ENCODE assay signal across 8 mouse cellular contexts in the genomic region with DNA sequence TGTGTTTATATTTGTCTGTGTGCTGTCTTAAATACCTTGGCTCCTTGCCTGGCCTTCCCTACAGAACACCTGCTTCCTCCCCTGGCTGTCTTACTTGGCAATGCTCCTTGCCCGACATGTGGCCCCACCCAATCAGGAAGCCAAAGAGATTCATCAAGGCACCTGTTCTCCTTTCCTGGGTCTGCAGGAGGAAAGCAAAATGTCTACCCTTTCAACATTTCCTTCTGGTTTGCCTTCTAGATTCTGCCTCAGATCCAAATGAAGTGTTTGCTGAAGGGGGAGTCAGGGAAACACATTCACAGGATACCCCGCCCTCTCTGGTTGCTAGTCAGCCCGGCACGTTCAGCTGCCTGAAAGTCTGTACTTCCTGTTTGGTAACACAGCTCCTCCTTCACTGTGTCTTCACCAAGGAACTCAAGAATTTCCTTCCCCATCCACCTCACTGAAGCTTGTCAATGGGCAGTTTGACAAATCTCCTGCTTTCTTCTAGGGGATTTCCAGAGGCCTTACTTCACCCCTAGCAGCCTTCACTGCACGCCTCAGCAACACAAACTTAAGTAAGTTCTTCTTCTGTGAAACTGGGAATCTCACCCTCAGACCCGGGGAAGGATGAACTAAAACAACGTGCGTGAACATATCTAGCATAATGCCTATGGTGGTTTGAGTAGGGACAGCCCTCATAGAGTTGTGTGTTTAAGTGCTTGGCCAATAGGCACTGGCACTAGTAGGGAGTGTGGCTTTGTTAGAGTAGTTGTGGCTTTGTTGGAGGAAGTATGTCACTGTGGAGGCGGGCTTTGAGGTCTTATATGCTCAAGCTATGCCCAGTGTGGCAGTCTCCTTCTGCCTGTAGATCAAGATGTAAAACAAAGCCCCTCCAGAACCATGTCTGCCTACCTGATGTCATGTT. TPM values are rescaled to one million over a fixed set of nuclear protein-coding genes. Genes with fewer than 3 reads are reported as not detected.
A peak's percentile ranks its signal among the peaks of the same experiment; 100 is the strongest.
DNase-seq lines count a peak whose midpoint lies in the region; ATAC-seq lines count a peak whose summit lies in the region.

No protein-coding gene starts in this region.

- 72% methylated on average over 9 of the region's 9 CpGs for WGBS in embryonic facial prominence, embryonic 15.5 days

- no peak overlapping the region for H3K9ac ChIP-seq in embryonic facial prominence, embryonic 15.5 days

- no peaks in the 10 kb centered on the region for H3K27me3 ChIP-seq in embryonic facial prominence, embryonic 15.5 days

- H3K4me3 ChIP-seq in embryonic facial prominence, embryonic 15.5 days (replicated peaks): no peak overlapping the region

- no peak for ATAC-seq in embryonic facial prominence, embryonic 15.5 days (ENCODE audit: insufficient number of reproducible peaks, low FRiP score, low TSS enrichment, low read depth)

- H3K9me3 ChIP-seq in embryonic facial prominence, embryonic 15.5 days (replicated peaks): no peaks in the 10 kb centered on the region

- DNase-seq in adrenal gland, adult 2 months: peak; percentile 38
- no peak for DNase-seq in adrenal gland, postnatal 25 days
- peak; percentile 40 to 50 for DNase-seq in CD8-positive naive resting alpha-beta T cell, adult 2 months (ENCODE audit: low read depth in 2 of 2, low spot score in 2 of 2)
- DNase-seq in kidney, postnatal 10 days: peak; percentile 69
- peak; percentile 85 for DNase-seq in naive thymus-derived CD4-positive, alpha-beta T cell, adult 2 months (ENCODE audit: low read depth)
- no peak for DNase-seq in layer of hippocampus, postnatal 10 days (ENCODE audit: low spot score in 2 of 2)
- no peak for DNase-seq in layer of hippocampus, adult 9-10 months (ENCODE audit: low spot score)

- no peak overlapping the region for H3K4me2 ChIP-seq in embryonic facial prominence, embryonic 15.5 days (replicated peaks)

- no peaks in the 10 kb centered on the region for H3K4me1 ChIP-seq in embryonic facial prominence, embryonic 15.5 days

- H3K27ac ChIP-seq in embryonic facial prominence, embryonic 15.5 days (replicated peaks): 0 out of 2 replicates have a peak overlapping the region, but pooled peaks have one; percentile 13

- peaks cover 7% of the 10 kb centered on the region; the same call in 1 of the 2 replicates for H3K36me3 ChIP-seq in embryonic facial prominence, embryonic 15.5 days

RNA-seq across cellular contexts. Expression of a gene that starts 27.7 kb away (rescaled TPM):
- total RNA-seq in adrenal gland, adult 2 months (2021): 10 to 100 TPM; 21.1 to 28.5 TPM
- polyA plus RNA-seq in adrenal gland, adult 2 months (2012; rRNA removed): 8.1 and 13.3 TPM in 2 replicates
- 38.3 and 41.9 TPM in 2 replicates for total RNA-seq in adrenal gland, postnatal 25 days (2021)
- 34.3 and 34.8 TPM in 2 replicates for polyA plus RNA-seq in embryonic facial prominence, embryonic 15.5 days (2015; fragmentation: Nextera tagmentation; extraction: Ambion mirVana)
- 10 to 100 TPM; 13.4 to 16.4 TPM for total RNA-seq in layer of hippocampus, postnatal 10 days (2021)

Comparison
In these comparisons a context has a peak if more than half of its experiments do, and no peak if none do; other contexts are left out.
1. DNase-seq: peak in adrenal gland, adult 2 months (single experiment), CD8-positive naive resting alpha-beta T cell, adult 2 months (2 of 2), kidney, postnatal 10 days (single experiment) and naive thymus-derived CD4-positive, alpha-beta T cell, adult 2 months (single experiment); none in adrenal gland, postnatal 25 days (single experiment), layer of hippocampus, postnatal 10 days (0 of 2) and layer of hippocampus, adult 9-10 months (single experiment).